Mouse (Mus musculus) retina, postnatal 1 day (tissue): ENCODE measurements around the gene P2ry1.

Experiments
- DNase-seq: peaks from one replicate; pipeline ENCODE4 v3.0.0-alpha.2; 2012

P2ry1 gene

DNA sequence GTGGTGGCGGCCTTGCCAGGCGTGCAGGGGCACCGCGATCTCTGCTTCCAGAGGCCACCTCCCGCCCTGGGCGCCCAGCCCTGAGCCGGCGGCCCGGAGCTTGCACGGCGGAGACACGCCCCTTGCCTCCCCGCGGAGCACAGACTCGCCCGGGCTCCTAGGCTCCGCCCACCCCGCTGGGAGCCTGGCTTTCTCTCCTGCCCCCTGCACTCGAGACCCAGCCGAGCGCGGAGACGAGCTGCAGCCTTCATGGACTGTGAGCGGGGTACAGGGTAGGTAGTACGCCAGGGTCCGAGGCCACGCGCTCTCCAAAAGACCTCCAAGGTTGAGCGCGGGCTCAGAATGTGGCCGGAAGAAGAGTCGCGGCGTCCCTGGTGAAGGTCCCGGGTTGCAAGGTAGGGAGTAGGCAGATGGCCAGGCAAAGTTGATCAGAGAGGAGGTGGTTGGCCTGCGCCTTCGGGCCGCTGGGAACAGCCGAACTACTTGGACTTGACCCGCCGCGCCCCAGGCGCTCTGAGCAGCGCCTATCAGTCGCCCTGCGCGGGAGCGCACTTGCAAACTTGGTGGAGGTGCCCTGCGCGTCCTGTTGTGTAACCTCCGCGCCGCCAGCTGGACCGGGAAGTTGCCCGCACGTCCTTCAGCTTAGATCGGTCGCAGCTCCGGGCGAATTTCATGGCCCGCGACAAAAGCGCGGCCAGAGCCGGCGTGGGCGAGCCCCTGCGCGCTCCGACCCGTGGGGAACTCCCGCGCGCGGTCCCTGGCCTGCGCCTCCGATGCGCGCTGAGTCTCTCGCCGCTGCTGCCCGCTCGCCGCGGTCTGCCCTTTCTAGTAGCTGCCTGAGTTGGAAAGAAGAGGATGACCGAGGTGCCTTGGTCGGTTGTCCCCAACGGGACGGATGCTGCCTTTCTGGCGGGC lies at the start of gene P2ry1:
Gene P2ry1, plus strand, starts transcription at position 209 of the 915 bp plus-strand sequence.
- peak; percentile 86 for DNase-seq

GRCm38 (mm10) chr3:60953199-60953736 lies 49.3 kb upstream of the P2ry1 start:
- no peak for DNase-seq

- no peak for DNase-seq
These were observed 48.5 kb upstream of the P2ry1 start for GRCm38 (mm10) chr3:60954073-60954472.

GRCm38 (mm10) chr3:60958769-60959168 lies 43.8 kb upstream of the P2ry1 start:
- DNase-seq, result no peak

GRCm38 (mm10) chr3:60965137-60965536 lies 37.5 kb upstream of the P2ry1 start:
- no peak for DNase-seq

DNA sequence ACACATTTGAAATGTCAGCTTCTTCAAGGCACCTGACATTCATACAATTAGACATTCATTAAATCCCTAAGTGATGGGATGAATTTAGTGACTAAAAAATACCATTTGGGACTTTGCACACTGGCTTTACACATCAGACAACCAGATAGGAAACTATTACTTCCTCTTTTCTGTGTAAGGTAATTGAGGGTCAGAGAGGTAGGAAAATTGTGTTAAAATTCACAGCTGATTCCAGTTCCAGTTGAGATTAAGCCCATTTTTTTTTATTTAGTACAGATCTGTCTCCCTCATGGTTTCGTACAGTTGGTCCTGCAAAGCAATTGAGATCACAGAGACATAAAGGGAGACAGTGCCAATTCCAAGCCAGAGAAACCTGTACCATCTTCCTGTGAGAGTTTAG lies 27.7 kb upstream of the P2ry1 start:
- no peak for DNase-seq

- no peak for DNase-seq
These were observed 20.5 kb upstream of the P2ry1 start for GRCm38 (mm10) chr3:60982109-60982508.

- DNase-seq, result no peak
These were observed 4.5 kb upstream of the P2ry1 start for GRCm38 (mm10) chr3:60998064-60998463.

DNA sequence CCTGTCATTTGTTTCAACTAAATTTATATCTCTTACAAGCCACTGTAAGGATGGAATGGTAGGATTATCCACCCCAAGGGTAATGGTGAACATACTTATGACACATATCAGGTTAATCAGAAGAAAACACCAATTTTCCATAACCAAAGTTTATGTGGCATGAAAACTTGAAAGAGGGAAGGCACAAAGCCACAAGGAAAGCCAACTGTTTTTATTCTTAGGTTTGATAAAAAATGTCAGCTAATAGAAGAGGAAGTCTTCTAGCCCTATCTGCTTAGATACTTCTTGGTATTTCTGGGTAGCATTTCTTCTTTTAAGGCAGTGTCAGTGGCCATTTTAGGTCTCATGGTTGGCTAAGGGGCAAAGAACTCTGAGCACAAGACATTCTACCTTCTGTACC lies 2.9 kb upstream of the P2ry1 start:
- DNase-seq, result no peak

DNA sequence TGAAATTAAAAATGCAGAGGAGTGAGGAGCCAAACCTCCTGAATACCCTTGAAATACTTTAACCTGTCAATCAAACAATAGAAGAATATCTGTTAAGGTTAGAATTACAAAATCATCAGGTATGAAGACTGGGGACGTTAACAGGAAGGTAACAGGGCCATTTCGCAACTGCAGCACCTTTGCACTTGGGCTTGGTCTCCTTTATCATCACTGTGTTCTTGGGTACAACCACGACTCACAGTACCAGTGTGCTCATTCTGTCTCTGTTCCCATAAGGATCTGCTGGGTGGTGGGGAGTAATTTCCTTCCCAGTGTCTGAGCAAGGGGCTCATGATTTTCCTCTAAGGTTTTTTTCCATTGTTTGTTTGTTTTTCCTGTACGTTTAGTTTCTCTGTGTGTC lies 1.8 kb upstream of the P2ry1 start:
- DNase-seq, result no peak

DNA sequence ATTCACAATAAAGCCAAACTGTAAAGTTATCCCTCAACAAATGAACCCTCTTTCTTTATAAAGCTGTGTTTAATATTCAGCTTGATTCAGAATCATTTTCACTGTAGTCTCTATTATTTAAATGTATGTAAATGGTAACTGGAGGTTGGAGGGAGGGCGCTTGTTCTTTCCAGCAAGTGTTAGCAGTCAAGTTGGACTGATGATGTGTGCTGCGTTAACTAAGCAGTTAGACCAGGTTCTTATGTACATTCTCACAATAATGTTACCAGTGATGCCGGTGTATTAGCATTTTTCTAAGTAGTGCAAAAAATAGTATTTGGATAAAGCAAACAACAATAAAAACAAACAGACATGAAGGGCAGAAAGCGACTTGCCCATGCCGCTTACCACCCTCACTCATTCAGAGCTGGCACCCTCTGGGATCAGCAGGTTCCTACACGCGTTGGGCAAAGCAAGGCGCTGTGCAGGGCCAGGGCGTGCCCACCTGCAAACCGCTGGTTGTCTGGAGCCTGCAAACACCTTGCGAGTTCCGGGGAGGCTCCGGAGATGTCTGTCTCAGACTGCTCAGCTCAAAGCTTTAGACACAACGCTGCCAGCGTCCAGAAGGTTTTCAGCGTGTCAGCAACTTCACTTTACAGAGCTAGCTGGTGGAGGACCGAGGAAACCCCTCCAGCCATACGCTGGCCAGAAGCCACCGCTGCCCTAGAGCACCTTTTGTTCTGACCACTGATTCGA lies 576 bp upstream of the P2ry1 start:
- DNase-seq, result no peak

DNA sequence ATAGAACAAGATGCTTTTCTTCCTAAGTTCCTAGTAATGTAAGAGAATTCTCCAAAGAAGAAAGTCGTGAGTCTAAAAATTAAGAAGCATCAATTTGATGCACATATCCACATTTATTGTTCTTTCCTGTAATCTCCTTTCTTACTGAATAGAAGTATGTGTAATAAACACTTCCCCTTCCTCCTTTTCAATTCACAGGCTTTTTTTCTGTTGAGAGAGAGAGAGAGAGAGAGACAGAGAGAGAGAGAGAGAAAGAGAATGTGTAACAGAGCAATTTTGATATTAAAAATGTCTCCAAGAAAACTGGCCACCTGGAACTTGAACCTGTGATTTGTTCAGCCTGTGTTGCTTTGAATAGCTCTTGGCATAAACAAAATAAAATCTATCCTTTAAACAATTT lies 2.0 kb downstream of the P2ry1 start:
- no peak for DNase-seq

GRCm38 (mm10) chr3:61011660-61012059 lies 9.1 kb downstream of the P2ry1 start:
- no peak for DNase-seq

GRCm38 (mm10) chr3:61012550-61012949 lies 10.0 kb downstream of the P2ry1 start:
- no peak for DNase-seq

DNA sequence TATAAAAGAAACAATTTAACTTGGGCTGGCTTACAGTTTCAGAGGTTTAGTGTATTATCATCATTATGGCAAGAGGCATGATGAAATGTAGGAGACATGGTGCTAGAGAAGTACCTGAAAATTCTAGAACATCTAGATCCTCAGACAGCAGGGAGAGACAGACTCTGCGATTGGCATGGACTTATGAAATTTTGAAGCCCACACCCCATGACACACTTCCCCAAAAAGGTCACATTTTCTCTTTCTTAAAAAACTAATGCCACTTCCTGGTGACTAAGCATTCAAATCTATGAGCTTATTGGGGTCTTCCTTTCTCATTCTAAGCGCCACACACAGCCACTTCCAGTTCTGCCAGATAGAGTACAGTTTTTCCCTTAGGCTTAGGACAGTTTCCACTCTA lies 14.1 kb downstream of the P2ry1 start:
- no peak for DNase-seq

GRCm38 (mm10) chr3:61032100-61032499 lies 29.5 kb downstream of the P2ry1 start:
- no peak for DNase-seq

GRCm38 (mm10) chr3:61035633-61036032 lies 33.0 kb downstream of the P2ry1 start:
- no peak for DNase-seq

DNA sequence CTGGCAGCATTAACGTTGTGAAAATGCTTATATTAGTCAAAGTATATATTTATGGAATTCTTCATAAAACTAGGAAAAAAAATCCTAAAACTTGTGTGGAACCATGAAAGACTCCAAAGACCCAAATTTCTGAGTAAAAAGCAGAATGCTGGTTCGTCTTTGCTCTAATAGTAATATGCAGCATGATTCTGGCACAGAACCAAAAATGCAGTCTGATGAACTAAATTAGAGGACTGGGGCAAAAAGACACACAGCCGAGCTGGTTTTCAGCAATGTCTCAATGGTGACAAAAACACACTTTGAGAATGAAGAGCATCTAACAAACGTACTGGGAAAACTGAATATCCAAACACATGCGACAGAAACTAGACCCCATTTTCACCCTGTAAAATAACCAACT lies 37.3 kb downstream of the P2ry1 start:
- DNase-seq, result peak; percentile 50

DNA sequence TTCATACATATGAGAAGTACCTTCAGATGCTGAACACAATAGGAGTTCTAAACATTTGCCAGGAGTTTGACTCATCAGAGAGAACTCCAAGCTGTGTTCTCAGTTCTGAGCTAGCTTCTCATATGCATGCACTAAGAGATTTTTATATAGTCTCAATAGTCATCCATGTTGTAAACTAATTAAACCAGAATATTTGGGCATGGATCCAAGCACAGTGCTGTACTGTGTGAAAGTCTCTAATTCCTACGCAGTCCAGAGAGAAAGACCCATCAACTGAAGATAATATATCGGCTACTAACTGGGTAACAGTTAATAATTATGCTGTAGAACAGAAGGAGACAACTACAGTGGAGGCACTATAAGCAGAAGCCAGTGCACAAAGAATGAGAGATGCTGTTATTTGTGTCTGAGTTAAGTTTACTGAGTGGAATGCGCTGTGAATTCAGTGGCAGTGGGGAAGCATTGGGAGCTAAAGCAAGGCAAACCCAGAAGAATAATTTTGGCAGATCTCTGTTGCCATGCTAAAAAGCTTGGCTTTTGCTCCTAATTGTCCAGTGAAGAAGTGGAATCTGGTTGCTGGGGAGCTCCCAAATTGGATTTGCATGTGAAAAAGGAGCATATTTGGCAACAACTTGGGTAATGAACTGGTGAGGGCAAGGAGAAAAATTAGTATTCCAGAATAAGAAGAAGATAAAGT lies 47.5 kb downstream of the P2ry1 start:
- no peak for DNase-seq
